Mouse (Mus musculus): ENCODE measurements around the gene Pex11g. TPM values are rescaled to one million over a fixed set of nuclear protein-coding genes. Genes with fewer than 3 reads are reported as not detected.
A peak's percentile ranks its signal among the peaks of the same experiment; 100 is the strongest.

Pex11g gene
- total and polyA plus RNA-seq, 3 experiments, result 0.35 to 1.4 TPM; not detected in 1

- peak; percentile 83 for DNase-seq (ENCODE audit: low read depth, low spot score)
- peaks cover 0 to 10% of the 10 kb centered on the region in 2 experiments; a peak in 2 of 4 replicates for H3K4me1 ChIP-seq (ENCODE audit: control insufficient read depth in 1 of 2, insufficient read depth in 2 of 2, low read length in 2 of 2)
- H3K9ac ChIP-seq (ENCODE audit: control insufficient read depth, low read depth, low read length, poor library complexity, severe bottlenecking), result no peak overlapping the region
- H3K9me3 ChIP-seq (replicated peaks; ENCODE audit: insufficient read depth, low read length), result no peaks in the 10 kb centered on the region
- peaks cover 0 to 10% of the 10 kb centered on the region in 2 experiments; a peak in 1 of 4 replicates for H3K36me3 ChIP-seq (ENCODE audit: control insufficient read depth in 1 of 2, insufficient read depth in 2 of 2, low read length in 2 of 2)
- H3K27me3 ChIP-seq (ENCODE audit: control insufficient read depth in 1 of 2, insufficient read depth in 2 of 2, low read length in 2 of 2), result no peaks in the 10 kb centered on the region
- H3K4me3 ChIP-seq (ENCODE audit: control insufficient read depth in 1 of 2, insufficient read depth in 1 of 2, low read depth in 2 of 2, low read length in 2 of 2), result no peak overlapping the region; a peak in 1 of 4 replicates
- H3K79me2 ChIP-seq (ENCODE audit: control insufficient read depth, insufficient read depth, low read length, poor library complexity), result no peaks in the 10 kb centered on the region
- no peak overlapping the region; the same call in 1 of the 2 replicates for H3K27ac ChIP-seq (ENCODE audit: control insufficient read depth, low read depth, low read length)
- TF ChIP-seq ETS1 (IDR thresholded peaks at IDR 0.05; ENCODE audit: low read depth, low read length) (no peak), RCOR1 (IDR thresholded peaks at IDR 0.05; ENCODE audit: low read depth, low read length) (no peak), E2F4 (IDR thresholded peaks at IDR 0.05; ENCODE audit: borderline replicate concordance, low read depth, low read length) (no peak), MAX (IDR thresholded peaks at IDR 0.05; ENCODE audit: low read length) (peak; percentile 98), POLR2AphosphoS2 (IDR thresholded peaks at IDR 0.05; ENCODE audit: low read length) (no peak), CHD2 (IDR thresholded peaks at IDR 0.05; ENCODE audit: low read length) (no peak), MEF2A (IDR thresholded peaks at IDR 0.05; ENCODE audit: extremely low read depth, insufficient replicate concordance, low read depth, low read length, poor library complexity, severe bottlenecking) (no peak), POLR2A (IDR thresholded peaks at IDR 0.05; ENCODE audit: control insufficient read depth in 1 of 2, insufficient read depth in 1 of 2, low read depth in 1 of 2, low read length in 2 of 2, poor library complexity in 1 of 2) (no peak), HCFC1 (IDR thresholded peaks at IDR 0.05; ENCODE audit: low read depth, low read length) (peak; percentile 53), MYC (IDR thresholded peaks at IDR 0.05; ENCODE audit: low read depth, low read length) (peak; percentile 90), BHLHE40 (IDR thresholded peaks at IDR 0.05; ENCODE audit: borderline replicate concordance, low read depth, low read length) (peak; percentile 82), GATA1 (IDR thresholded peaks at IDR 0.05; ENCODE audit: low read depth, low read length) (no peak), ELF1 (IDR thresholded peaks at IDR 0.05; ENCODE audit: low read depth, low read length) (0 out of 2 replicates have a peak, but pooled peaks have one; percentile 47), SIN3A (IDR thresholded peaks at IDR 0.05; ENCODE audit: low read length) (peak; percentile 99), RAD21 (IDR thresholded peaks at IDR 0.05; ENCODE audit: low read depth, low read length) (no peak), TCF12 (IDR thresholded peaks at IDR 0.05; ENCODE audit: low read depth, low read length) (no peak), NELFE (IDR thresholded peaks at IDR 0.05; ENCODE audit: low read depth, low read length) (no peak), NRF1 (IDR thresholded peaks at IDR 0.05; ENCODE audit: insufficient read depth, low read depth, low read length, poor library complexity, severe bottlenecking) (peak; percentile 50)
Observed at GRCm38 (mm10) chr8:3481605-3482004, 14.1 kb upstream of the Pex11g start.

- Histone ChIP-seq H3K9ac (ENCODE audit: control insufficient read depth, low read depth, low read length, poor library complexity, severe bottlenecking) (no peak overlapping the region), H3K4me3 (ENCODE audit: control insufficient read depth in 1 of 2, insufficient read depth in 1 of 2, low read depth in 2 of 2, low read length in 2 of 2) (no peak overlapping the region), H3K27ac (ENCODE audit: control insufficient read depth, low read depth, low read length) (no peak overlapping the region), H3K79me2 (ENCODE audit: control insufficient read depth, insufficient read depth, low read length, poor library complexity) (no peaks in the 10 kb centered on the region), H3K36me3 (ENCODE audit: control insufficient read depth in 1 of 2, insufficient read depth in 2 of 2, low read length in 2 of 2) (peaks cover 0 to 10% of the 10 kb centered on the region in 2 experiments; a peak in 1 of 4 replicates), H3K4me1 (ENCODE audit: control insufficient read depth in 1 of 2, insufficient read depth in 2 of 2, low read length in 2 of 2) (peaks cover 0 to 10% of the 10 kb centered on the region in 2 experiments; a peak in 2 of 4 replicates), H3K27me3 (ENCODE audit: control insufficient read depth in 1 of 2, insufficient read depth in 2 of 2, low read length in 2 of 2) (no peaks in the 10 kb centered on the region), H3K9me3 (replicated peaks; ENCODE audit: insufficient read depth, low read length) (no peaks in the 10 kb centered on the region)
- DNase-seq (ENCODE audit: low read depth, low spot score), result no peak
- TF ChIP-seq MEF2A (IDR thresholded peaks at IDR 0.05; ENCODE audit: extremely low read depth, insufficient replicate concordance, low read depth, low read length, poor library complexity, severe bottlenecking) (no peak), TBP (IDR thresholded peaks at IDR 0.05; ENCODE audit: low read depth, low read length) (no peak), SMC3 (IDR thresholded peaks at IDR 0.05; ENCODE audit: low read depth, low read length) (no peak), CHD2 (IDR thresholded peaks at IDR 0.05; ENCODE audit: low read length) (no peak), ELF1 (IDR thresholded peaks at IDR 0.05; ENCODE audit: low read depth, low read length) (no peak), USF2 (IDR thresholded peaks at IDR 0.05; ENCODE audit: borderline replicate concordance in 1 of 2, insufficient read depth in 1 of 2, low read depth in 1 of 2, low read length in 2 of 2) (no peak), MAX (IDR thresholded peaks at IDR 0.05; ENCODE audit: low read length) (no peak), JUND (IDR thresholded peaks at IDR 0.05; ENCODE audit: low read depth, low read length) (no peak), RCOR1 (IDR thresholded peaks at IDR 0.05; ENCODE audit: low read depth, low read length) (no peak), MAZ (IDR thresholded peaks at IDR 0.05; ENCODE audit: low read depth, low read length) (no peak), ZKSCAN1 (IDR thresholded peaks at IDR 0.05; ENCODE audit: low read depth, low read length) (no peak), KAT2A (conservative IDR thresholded peaks at IDR 0.05; ENCODE audit: low read depth, low read length) (no peak), RAD21 (IDR thresholded peaks at IDR 0.05; ENCODE audit: low read depth, low read length) (no peak), ZNF384 (IDR thresholded peaks at IDR 0.05; ENCODE audit: low read depth, low read length) (no peak), USF1 (IDR thresholded peaks at IDR 0.05; ENCODE audit: low read depth, low read length) (no peak), HCFC1 (IDR thresholded peaks at IDR 0.05; ENCODE audit: low read depth, low read length) (no peak), BHLHE40 (IDR thresholded peaks at IDR 0.05; ENCODE audit: borderline replicate concordance, low read depth, low read length) (no peak), CHD1 (IDR thresholded peaks at IDR 0.05; ENCODE audit: low read depth, low read length) (no peak), SIN3A (IDR thresholded peaks at IDR 0.05; ENCODE audit: low read length) (no peak)
Observed at GRCm38 (mm10) chr8:3480221-3480785, 12.8 kb upstream of the Pex11g start.

All from MEL (cell line).